Mouse (Mus musculus) liver, embryonic 14.5 days (tissue): Measurements from ENCODE around the gene Cox8a. TPM values are rescaled to one million over a fixed set of nuclear protein-coding genes. Genes with fewer than 3 reads are reported as not detected.

Source experiments
- ATAC-seq: fragments of 200-750 bp; cut with Nextera tagmentation; 2 replicates; pipeline ENCODE4 v1.8.0; 2017; ENCODE audit warnings: moderate number of reproducible peaks, mild to moderate bottlenecking, moderate library complexity; ENCODE audit not compliant: insufficient read depth
- DNase-seq, 3 experiments: peaks; one replicate each; pipeline ENCODE4 v3.0.0-alpha.2; 2012 to 2013; ENCODE audit warnings: low read depth in 3 of 3, low spot score in 3 of 3
- H3K27ac ChIP-seq: fragments of 300-500 bp; sonication (generic); 2 replicates; pipeline ENCODE4 v1.5.1; 2014; ENCODE audit warnings: moderate library complexity, mild to moderate bottlenecking, control low read depth, inconsistent platforms
- H3K27me3 ChIP-seq: fragments of 300-500 bp; sonication (generic); 2 replicates; pipeline ENCODE4 v1.6.1; 2014; ENCODE audit warnings: mild to moderate bottlenecking, low read length, moderate library complexity; ENCODE audit not compliant: control insufficient read depth, insufficient read depth
- H3K36me3 ChIP-seq: fragments of 300-500 bp; sonication (generic); replicated peaks from 2 replicates; pipeline ENCODE4 v1.6.1; 2014; ENCODE audit warnings: low read depth; ENCODE audit not compliant: control insufficient read depth, insufficient read depth
- H3K4me1 ChIP-seq, 2 experiments: fragments of 200-500 bp in 1 of 2; fragments of 300-500 bp in 1 of 2; sonication (generic) in 1 of 2; replicated peaks; 2 replicates each; pipeline ENCODE4 v1.6.1; 2012 to 2014; ENCODE audit warnings: antibody characterized with exemption in 1 of 2, inconsistent platforms in 1 of 2, low read length in 1 of 2; ENCODE audit not compliant: control insufficient read depth in 2 of 2, insufficient read depth in 2 of 2
- H3K4me2 ChIP-seq: fragments of 300-500 bp; sonication (generic); 2 replicates; pipeline ENCODE4 v1.6.1; 2014; ENCODE audit warnings: low read depth, mild to moderate bottlenecking, control low read depth, moderate library complexity
- H3K4me3 ChIP-seq, 2 experiments: fragments of 200-500 bp in 1 of 2; fragments of 300-500 bp in 1 of 2; sonication (generic) in 1 of 2; 2 replicates each; pipeline ENCODE4 v1.5.1; 2012 to 2014; ENCODE audit warnings: low read depth in 2 of 2, low read length in 2 of 2, mild to moderate bottlenecking in 2 of 2, control low read depth in 1 of 2, inconsistent platforms in 1 of 2, moderate library complexity in 1 of 2; ENCODE audit not compliant: insufficient read depth in 1 of 2
- H3K9ac ChIP-seq: fragments of 300-500 bp; sonication (generic); replicated peaks from 2 replicates; pipeline ENCODE4 v1.6.1; 2014; ENCODE audit warnings: mild to moderate bottlenecking, control low read depth, moderate library complexity
- H3K9me3 ChIP-seq: fragments of 300-500 bp; sonication (generic); 2 replicates; pipeline ENCODE4 v1.6.1; 2016; ENCODE audit warnings: low read length, mixed read lengths; ENCODE audit not compliant: control insufficient read depth
- CTCF ChIP-seq: IDR thresholded peaks from 2 replicates; pipeline ENCODE4 v1.5.1; 2016; ENCODE audit warnings: antibody characterized with exemption, low read depth, control low read depth
- EP300 ChIP-seq: IDR thresholded peaks from 2 replicates; pipeline ENCODE4 v1.6.1; 2016; ENCODE audit warnings: antibody characterized with exemption, low read depth
- WGBS: fragments of 180-500 bp; shearing (Covaris S2); extraction: QIAGEN DNeasy Blood & Tissue Kit; methylation state at CpG from one replicate; pipeline ENCODE4 v1.1.7; 2014; ENCODE audit not compliant: insufficient replicate concordance; 5-methylcytosine and 5-hydroxymethylcytosine counted together
- polyA plus RNA-seq, 2 experiments: library from polyadenylated mRNA; depleted of rRNA in 1 of 2; stranded (reverse) in 1 of 2; unstranded in 1 of 2; fragments of >200 nt; fragmentation: Nextera tagmentation in 1 of 2; extraction: Ambion mirVana in 1 of 2; gene quantifications; 2 replicates each; pipeline versions ENCODE4 v1.2.1 to v1.2.3; 2012 to 2014

Cox8a gene
- polyA plus RNA-seq, 2 experiments: 282 to 803 TPM

DNA sequence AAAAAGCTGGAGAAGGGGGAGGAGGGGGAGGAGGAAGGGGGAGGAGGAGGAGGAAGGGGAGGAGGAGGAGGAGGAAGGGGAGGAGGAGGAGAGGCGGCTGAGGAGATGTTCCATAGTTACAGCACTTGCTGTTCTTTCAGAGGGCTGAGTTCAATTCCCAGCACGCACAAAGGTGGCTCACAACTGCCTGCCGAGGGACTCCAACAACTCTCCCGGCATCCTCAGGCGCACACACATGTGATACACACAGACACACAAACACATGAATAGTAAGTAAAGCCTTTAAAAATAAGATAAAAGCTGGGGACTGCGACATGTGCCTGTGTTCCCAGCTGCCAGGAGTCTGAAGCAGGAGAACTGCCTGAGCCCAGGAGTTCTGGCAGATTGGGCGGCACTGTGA lies 35.9 kb downstream of the Cox8a start:
- DNase-seq (no peak), ATAC-seq (no peak)
- Histone ChIP-seq H3K27me3 (peaks cover 21% of the 10 kb centered on the region), H3K4me1 (no peaks in the 10 kb centered on the region), H3K27ac (no peak overlapping the region), H3K9ac (no peak overlapping the region), H3K4me3 (no peak overlapping the region), H3K9me3 (no peaks in the 10 kb centered on the region), H3K36me3 (no peaks in the 10 kb centered on the region), H3K4me2 (no peak overlapping the region)
- WGBS: 54% methylated on average over 7 of the region's 7 CpGs
- no peak for TF ChIP-seq CTCF
- TF ChIP-seq EP300: no peak

DNA sequence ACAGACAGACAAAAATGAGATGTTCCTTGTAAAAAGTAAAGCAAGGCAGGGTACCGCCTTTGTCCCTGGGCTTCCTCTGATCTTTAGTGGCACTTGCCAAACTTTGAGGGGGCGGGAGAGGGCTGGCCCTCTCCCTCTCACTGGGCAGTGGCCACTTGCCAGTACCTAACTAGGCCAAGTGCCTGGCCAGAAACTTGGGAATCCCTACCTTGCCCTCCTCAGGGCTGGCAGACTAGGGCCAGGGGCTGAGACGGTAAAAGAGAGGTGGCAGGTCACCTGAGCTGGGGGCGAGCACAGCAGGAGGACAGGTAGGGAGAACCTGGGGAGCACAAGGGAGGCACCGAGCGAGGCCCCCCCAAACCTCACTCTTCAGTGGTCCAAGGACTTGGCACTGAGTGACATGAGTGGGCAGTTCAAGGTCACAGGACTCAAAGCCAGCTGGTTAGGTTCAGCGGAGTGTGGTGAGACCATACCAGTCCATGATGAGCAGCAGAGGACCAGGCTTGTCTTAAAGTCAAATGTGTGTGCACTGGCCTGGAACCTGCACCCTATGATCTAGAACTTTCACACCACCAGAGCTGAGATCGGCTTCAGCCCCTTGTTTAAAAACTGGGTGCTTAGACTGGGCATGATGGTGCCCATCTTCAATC lies 36.5 kb downstream of the Cox8a start:
- Histone ChIP-seq H3K9me3 (no peaks in the 10 kb centered on the region), H3K27ac (no peak overlapping the region), H3K27me3 (peaks cover 18% of the 10 kb centered on the region), H3K4me2 (no peak overlapping the region), H3K36me3 (no peaks in the 10 kb centered on the region), H3K9ac (no peak overlapping the region), H3K4me3 (no peak overlapping the region), H3K4me1 (no peaks in the 10 kb centered on the region)
- no peak for ATAC-seq
- TF ChIP-seq CTCF: no peak
- no peak for TF ChIP-seq EP300
- 59% methylated on average over 8 of the region's 8 CpGs for WGBS
- no peak for DNase-seq

DNA sequence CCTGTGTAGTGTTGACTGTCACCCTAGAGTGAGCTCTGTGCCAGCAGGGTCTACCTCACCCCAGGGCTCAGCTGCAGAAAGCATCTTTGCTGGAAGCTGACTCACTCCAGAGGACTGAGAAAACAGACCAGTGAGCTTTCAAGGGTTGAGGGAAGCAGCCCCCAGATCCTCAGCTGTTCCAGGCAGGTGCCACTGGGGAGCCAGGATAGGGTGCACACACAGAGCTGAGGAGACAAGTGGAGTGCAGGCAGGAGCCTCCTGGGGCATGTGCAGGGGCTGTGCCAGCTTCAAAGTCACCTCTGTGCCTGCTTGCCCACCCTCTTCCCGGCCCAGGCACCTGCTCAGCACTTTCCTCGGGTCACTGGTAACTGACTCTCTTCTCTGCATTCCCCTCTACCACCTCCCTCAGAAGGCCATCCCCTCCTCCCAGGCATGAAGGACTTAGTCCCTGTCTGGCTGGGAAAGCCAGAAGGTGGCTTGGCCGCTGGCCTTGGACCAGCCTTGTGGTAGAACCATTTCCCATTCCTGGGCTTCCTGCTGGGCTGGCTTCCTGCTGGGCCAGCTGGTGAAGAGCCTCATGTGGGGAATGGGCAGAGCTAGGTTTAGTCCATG lies 38.5 kb downstream of the Cox8a start:
- no peak overlapping the region for H3K27ac ChIP-seq
- no peaks in the 10 kb centered on the region for H3K4me1 ChIP-seq
- ATAC-seq (no peak), DNase-seq (no peak)
- peaks cover 16% of the 10 kb centered on the region for H3K27me3 ChIP-seq
- no peaks in the 10 kb centered on the region for H3K36me3 ChIP-seq
- 36% methylated on average over 3 of the region's 3 CpGs for WGBS
- H3K4me2 ChIP-seq: no peak overlapping the region
- no peak overlapping the region for H3K4me3 ChIP-seq
- no peaks in the 10 kb centered on the region for H3K9me3 ChIP-seq
- TF ChIP-seq CTCF: no peak
- TF ChIP-seq EP300: no peak
- H3K9ac ChIP-seq: no peak overlapping the region

DNA sequence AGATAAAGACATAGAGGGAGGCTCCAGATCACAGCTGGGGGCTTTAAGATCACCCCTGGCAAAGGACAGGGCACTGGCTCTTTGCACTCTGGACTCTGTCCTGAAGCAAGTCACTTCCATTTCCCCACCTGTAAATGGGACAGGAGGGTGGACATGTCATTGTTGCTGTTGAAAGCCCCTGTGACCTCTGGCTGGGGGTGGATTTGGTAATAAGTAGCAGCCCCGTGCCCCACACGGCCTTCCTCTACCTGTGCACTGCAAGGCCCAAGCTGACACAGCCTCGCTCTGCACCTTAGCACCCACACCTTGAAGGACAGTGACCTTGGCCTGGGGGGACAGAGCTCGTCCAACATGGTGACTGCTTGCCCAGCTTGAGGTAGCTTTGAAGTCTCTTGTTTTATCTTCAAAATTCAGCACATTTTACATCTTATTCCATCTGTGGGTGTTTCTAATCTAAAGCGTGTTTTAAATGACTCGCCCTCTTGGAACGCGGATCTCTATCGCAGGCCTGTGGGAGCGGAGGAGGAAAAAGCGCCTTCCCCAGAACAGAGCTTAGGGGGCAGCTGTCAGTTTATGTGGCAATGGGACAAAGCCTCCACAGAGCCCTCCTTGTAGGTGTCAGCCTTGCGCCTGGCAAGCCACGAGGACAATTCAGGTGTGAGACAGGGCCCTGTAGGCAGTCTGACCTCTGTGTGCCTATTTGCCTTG lies 39.5 kb downstream of the Cox8a start:
- no peaks in the 10 kb centered on the region for H3K36me3 ChIP-seq
- ATAC-seq (no peak), DNase-seq (no peak)
- no peak for TF ChIP-seq CTCF
- TF ChIP-seq EP300: no peak
- no peak overlapping the region for H3K4me3 ChIP-seq
- 55% methylated on average over 13 of the region's 13 CpGs for WGBS
- no peak overlapping the region for H3K27ac ChIP-seq
- no peak overlapping the region for H3K4me2 ChIP-seq
- no peak overlapping the region for H3K9ac ChIP-seq
- H3K27me3 ChIP-seq: peaks cover 12% of the 10 kb centered on the region
- no peaks in the 10 kb centered on the region for H3K9me3 ChIP-seq
- H3K4me1 ChIP-seq: no peaks in the 10 kb centered on the region

DNA sequence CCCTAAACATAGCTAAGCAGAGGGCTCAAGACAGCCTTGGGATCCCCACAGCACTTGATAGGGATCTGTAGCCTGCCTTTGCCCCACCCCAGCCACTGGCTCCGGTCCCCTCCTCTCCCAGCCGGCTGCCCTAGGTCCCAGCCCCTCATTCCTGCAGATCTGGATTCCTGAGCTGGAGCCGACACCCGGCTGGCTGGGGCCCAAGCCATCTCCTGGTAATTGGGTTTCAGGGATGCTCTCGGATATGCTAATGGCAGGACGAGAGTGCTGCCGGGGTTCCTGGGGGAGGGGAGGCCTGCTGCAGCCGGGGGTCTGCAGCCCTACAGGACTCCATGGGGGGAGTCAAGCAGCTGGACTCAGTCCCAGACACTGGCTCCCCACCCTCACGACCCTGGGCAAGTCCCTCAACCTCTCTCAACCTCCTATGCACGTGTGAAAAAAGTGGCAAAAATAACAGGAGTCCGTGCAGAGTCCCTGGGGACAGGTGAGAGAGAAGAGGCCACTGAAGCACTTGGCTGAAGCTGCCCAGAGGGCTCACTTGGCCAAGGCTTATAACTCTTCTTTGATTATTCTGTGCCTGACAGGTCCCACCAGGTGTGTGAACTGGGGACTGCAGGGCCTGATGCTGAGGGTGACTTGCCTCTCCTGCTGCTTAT lies 41.2 kb downstream of the Cox8a start:
- peaks cover 3% of the 10 kb centered on the region for H3K27me3 ChIP-seq

More for the DNA sequence above, 41.2 kb downstream of the Cox8a start:
- H3K4me3 ChIP-seq: no peak overlapping the region
- 32% methylated on average over 11 of the region's 11 CpGs for WGBS
- no peaks in the 10 kb centered on the region for H3K36me3 ChIP-seq
- peaks cover 0 to 7% of the 10 kb centered on the region in 2 experiments; a peak in 2 of 4 replicates for H3K4me1 ChIP-seq
- no peaks in the 10 kb centered on the region for H3K9me3 ChIP-seq
- DNase-seq (no peak), ATAC-seq (no peak)
- no peak overlapping the region for H3K9ac ChIP-seq
- H3K27ac ChIP-seq: no peak overlapping the region
- TF ChIP-seq EP300: no peak
- no peak overlapping the region for H3K4me2 ChIP-seq
